Mouse (Mus musculus) hematopoietic stem cell, adult 5-6 weeks (primary cell): ENCODE data around the gene Tom1. TPM values are rescaled to one million over a fixed set of nuclear protein-coding genes. Genes with fewer than 3 reads are reported as not detected.

Source experiments
- ATAC-seq, 2 experiments: fragments of 125-278 bp in 1 of 2; replicated peaks in 1 of 2; 2 replicates each; pipeline ENCODE4 v1.8.0; 2016 to 2017; ENCODE audit warnings: inconsistent platforms in 2 of 2, mild to moderate bottlenecking in 2 of 2, moderate number of reproducible peaks in 2 of 2, low read depth in 1 of 2, moderate TSS enrichment in 1 of 2; ENCODE audit not compliant: low FRiP score in 2 of 2, poor library complexity in 2 of 2, severe bottlenecking in 2 of 2, insufficient read depth in 1 of 2, low TSS enrichment in 1 of 2
- total RNA-seq: library from RNA; stranded (forward); fragments of 172-1452, 232-1000 nt; gene quantifications from 2 replicates; pipeline ENCODE4 v1.2.3, GENCODE M21; 2017

The Tom1 gene
- total RNA-seq, 1 experiment from 2014 or later: 23.8 TPM

DNA sequence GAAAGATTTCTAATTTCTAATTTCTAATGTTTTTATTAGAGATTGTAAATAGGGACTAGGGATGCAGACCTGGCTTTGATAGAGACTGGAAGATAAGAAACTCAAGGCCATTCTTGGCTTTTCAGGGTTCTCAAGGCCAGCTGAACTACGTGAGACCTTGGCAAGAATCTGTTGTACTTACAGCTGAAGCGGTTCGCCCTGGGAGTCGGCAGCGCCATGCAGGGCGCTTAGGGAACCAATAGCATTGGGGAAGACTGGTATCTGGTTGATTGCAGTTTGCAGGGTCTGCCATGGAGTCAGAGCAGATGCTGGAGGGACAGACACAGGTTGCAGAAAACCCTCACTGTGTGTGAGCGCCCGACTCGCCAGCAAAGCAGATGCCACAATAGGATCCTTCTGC lies 45.3 kb downstream of the Tom1 start:
- no peak for ATAC-seq

DNA sequence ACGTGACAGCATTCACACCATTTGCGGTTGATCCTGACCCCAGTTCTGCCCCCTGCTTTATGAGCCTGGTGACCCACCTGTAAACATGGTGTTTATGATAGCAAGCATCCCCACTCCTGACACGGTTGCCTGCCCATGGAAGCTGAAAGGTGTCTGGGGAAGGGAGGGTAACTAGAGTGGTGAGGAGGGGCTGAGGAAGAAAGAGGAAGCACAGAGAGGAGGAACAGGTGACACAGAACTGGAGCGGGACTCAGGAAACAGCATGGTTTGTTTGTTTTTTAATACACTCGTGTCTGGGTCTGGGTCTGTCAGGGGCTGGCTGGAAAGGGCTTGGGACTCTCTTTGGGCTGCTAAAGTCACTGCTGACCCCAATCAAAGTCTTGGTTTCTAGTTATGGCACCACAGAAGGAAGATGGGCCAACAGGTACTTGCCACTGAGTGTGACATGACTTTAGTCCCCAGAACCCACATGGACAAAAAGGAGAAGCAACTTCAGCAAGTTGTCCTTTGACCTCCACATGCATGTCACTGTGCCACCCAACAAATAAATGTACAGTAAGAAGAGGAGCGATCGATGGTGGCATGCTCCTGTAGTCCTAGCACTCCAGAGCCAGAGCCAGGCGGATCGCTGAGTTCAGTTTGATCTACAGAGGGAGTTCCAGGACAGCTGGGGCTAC lies 48.0 kb downstream of the Tom1 start:
- ATAC-seq: peak; percentile 57 to 76

DNA sequence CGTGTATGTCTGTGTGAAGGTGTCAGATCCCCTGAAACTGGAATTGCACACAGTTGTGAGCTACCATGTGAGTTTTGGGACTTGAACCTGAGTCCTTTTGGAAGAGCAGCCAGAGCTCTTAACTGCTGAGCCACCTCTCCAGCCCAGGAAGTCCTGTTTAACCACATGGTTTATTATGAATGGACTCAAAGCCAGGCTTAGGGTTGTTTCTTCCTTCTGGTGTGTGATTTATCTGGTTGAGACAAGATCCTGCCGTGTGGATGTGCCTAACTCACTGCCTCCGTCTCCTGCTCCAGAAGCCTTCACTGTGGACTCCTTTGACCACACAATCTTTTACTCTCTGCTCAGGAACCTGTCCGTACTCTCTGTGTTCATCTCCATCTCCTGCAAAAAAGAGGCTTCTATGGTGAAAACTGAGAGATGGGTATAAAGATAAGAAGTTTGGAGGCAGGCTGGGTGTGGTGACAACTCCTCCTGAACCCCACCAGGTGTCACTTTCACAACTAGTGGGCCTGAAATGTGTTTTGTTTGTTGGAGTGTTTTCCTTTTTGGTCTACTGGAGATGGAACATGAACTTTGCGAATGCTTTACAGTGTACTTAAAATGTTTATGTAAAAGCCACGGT lies 48.8 kb downstream of the Tom1 start:
- no peak for ATAC-seq

DNA sequence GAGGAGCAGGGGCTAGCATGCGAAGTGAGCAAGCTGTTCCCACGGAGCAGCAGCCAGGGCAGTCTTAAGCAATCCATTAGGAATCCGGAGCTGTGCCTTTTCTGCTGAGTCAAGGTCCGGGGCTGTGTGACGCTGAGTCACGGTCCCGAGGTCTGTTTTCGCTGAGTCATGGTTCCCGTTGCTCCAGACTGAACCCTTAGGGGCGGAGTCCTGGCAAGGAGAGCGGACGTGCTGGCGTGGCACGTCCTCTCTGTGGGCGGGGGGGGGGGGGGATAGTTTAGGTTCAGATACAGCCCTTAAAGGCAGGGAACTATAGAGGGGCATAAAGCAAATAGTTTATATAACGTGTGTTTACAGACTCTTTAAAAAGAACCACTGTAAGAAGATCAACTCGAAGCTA lies 50.3 kb downstream of the Tom1 start:
- ATAC-seq: peak; percentile 66 to 89

DNA sequence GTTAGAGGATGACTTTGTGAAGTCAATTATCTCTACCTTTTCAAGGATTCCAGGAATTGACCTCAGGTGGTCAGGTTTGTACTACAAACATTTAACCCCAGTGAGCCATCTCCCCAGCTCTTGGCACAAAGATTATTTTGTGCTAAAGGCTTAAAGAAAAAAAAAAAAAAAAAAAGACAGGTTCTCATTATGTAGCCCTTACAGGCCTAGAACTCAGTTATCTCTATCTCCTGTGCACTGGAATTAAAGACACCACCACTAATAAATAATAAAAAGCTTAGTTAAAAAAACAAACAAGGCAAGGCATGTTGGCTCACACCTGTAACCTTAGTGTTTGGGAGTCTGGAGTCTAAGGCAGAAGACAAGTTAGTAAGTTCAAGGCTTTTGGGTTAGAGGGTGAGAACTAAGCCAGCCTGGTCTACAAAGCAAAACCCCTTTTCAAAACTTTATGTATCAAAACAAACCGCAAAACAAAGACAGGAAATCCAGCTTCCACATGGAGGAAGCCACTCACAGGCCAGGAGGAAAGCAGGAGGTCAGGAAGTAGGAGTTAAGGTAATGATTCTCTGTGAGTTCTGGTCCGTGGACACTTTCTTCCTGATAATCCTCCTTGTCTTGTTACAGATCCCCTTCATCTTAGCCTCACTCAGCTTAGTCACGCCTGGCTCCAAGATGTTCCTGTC lies 51.0 kb downstream of the Tom1 start:
- ATAC-seq: no peak

DNA sequence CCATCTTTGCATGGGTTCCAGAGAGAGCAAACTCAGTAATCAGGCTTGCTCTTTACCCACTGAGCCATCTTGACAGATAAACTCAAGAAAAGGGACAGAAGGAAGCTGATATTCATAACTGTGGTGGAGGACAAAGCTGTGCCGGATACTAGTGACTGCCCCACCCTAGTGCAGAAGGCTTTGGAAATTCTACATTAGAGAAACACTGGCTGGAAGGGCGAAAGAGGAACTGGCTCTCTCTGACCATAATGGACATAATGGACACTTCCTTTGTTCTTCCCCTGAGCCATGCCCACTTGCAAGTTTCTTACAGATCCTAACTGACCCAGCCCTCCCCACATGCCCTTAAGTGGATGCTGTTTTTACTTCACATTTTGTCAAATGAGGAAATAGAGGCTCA lies 52.5 kb downstream of the Tom1 start:
- no peak; a peak in 1 of 4 replicates for ATAC-seq

DNA sequence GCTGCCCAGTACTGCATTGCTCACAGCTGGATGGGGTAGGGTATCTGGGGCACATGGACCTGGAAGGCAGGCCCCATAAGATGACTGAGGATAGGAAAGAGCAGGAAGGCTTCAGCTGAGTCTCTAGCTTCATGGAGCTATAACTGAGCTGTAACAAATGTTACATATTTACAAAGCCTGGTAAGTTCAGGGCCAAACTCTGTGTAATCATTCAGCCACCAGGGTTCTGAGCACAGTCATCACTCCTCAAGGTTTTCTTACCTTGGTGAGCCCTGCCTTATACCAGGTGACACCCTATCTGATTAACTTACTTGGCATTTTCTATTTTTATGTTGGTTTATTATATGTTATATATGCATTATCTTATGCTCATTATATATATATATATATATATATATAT lies 53.6 kb downstream of the Tom1 start:
- ATAC-seq: no peak

DNA sequence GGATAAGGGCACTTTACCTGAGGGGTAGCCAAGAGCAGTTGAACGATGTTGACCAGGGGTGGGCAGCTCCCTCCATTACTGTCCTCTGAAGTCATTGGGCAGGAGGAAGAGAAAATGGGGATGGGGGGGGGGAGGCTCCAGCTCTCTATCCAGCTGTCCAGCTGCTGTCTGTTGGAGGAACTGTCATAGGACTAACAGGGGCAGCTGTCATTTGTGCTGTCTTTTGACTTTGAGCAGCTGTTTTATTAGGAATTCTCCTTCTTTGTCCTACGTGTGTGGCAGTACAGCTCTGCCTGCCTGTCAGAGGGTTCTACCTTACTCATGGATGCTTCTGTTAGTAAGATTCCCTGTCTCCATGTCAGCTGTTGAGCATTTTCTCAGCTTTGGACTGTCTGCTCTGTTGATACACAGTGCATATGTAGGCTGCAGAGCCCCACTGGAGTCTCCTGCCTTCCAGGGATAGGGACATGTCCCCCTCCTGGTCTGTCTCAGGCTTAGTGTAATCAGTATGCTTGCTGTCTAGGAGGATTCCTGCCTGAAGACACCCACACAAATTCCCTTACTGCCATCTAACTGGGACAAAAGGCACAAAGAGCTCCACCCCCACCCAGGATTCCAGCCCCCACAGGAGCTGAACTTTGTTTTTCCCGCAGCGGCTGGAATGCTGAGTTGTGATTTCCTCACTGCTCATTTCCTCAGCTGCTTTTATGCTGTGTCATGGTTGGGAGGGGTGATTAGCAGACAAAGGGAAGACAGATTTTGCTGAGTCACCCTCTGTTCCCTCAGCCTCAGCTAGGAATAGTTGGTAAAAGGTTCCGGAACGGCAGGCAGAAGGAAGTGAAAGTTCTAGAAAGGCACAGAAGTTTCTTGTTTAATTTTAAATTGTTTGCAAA lies 55.7 kb downstream of the Tom1 start:
- ATAC-seq: peak; percentile 52 to 57; a peak in 3 of 4 replicates

DNA sequence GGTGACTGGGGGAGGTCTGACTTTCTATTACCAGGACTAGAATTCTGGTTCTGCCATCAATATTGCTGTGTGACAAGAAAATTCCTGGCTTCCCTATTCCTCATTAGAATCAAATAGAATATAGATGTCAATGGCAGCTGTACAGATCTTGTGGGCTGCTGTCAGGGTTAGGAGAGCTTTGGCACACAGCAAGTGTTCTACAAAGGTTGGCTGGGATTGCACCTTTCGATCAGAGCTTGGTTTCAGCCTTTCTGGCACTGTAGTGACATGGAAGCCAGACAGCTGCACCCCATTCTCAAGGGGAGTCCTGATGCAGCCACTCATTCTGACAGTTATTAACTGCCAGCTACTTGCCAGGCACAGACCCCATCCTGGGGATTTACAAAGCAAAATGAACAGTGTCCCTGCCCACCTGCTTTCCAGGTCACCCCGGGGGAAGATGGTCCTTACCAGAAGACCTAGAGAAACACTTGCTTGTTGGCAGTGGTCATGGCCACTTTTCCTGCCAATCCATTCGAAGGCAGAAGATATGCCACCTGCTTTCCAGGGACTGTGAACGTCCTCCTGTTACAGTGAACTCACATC lies 57.4 kb downstream of the Tom1 start:
- ATAC-seq: no peak

DNA sequence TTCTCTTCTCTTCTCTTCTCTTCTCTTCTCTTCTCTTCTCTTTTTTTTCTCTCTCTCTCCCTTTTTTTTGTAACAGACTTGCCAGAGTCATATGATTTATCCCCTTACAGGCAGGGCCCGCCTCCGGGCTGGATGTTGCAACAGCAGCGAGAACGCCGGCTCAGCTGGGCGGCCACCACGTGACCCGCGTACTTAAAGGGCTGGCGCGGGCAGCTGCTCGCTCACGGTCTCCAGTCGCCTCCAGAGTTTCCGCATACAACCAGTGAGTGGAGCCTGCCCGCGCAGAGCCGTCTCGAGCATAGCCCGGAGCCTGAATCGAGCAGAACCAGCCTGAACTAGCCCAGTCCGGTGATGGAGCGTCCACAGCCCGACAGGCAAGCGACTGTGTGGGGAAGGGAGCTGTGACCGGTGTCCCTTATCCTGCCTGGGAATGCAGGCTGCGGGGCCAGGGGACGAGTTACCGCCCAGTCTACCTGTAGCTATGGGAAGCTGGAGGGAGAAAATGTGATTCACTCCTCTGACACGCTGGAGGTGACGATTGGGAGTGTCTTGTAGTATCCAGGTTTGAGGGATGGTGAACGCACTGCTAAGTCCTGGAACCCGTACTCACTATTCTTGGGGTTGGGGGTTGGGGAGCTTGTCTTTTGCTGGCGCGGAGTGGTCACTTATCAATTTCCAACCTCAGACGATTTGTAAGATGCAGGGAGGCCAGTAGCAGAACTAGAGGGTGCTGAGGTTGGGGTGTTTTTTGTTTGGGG lies 60.1 kb downstream of the Tom1 start, which contains the start of gene Hmox1:
TSS of gene Hmox1 (plus strand) at position 223 of the 758 bp plus-strand sequence.
- peak; percentile 93 for ATAC-seq

DNA sequence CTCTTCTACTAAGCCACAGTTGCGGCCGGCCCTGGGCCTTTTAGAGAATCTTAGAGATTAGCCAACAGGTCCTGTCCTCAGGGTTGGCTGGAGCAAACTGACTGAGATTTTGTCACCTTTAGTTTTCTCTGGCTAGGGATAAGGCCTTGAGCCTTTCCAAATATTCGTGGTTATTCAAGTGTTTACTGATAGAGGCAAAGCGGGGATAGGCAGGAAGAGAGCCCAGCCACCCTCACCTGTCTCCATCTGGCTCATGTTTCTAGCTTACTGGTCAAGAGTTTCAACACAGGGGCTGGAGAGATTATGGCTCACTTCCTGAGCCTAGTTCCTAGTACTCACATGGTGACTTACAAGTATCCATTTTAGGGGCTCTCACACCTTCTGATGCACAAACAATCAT lies 69.5 kb downstream of the Tom1 start:
- ATAC-seq: no peak

DNA sequence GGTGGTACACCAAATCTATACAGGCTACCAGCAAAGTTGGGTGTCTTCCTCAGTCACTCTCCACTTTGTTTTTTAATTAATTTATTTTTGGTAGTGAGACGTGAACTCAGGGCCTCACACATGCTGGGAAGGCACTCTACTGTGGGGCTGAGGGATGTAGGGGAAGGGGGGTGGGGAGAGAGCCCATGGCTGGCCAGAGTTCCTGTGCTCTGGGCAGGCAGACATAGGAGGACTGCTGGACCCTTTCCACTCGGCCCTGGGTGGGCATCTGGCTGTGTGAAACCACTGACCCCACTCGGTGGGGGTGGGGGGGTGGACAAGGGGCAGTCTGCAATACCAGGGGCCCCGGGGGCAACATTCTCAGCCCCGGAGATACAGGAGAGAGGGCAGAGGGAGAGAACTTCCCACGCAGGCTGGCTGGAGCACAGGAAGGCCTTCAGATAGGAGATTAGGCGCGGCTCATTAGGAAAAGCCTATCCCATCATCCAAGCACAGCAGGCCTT lies 69.9 kb downstream of the Tom1 start:
- ATAC-seq: no peak

DNA sequence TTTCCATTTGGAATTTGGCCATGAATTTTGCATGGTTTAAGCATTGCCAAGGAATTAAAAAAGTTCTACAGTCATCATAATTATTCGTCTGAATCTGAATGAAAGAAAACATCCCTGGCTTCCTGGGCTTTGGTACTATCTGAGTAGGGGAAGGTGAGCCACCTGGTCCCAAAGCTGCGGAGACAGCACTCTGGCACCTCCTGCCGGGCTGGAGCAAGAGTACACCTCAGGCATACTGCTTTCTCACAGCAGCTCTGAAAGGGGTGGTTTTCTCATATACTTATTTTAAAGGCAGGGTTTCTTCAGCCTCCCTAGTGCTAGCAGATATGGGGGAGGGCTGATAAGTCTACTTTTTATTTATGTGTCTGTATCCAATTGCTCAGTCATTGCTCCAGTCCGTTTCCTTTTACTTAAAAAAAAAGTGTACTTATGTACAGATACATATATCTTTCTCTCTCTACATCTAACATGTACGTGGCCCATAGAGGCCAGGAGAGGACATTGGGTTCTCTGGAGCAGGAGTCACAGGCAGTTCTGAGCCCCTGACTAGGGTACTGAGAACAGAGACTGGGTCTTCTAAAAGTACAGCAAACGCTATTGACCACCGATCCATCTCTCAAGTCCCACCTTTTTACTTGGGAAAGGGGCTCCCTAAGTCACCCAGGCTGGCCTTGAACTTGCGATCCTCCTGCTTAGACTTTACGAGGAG lies 75.2 kb downstream of the Tom1 start:
- ATAC-seq: peak; percentile 87 to 94

DNA sequence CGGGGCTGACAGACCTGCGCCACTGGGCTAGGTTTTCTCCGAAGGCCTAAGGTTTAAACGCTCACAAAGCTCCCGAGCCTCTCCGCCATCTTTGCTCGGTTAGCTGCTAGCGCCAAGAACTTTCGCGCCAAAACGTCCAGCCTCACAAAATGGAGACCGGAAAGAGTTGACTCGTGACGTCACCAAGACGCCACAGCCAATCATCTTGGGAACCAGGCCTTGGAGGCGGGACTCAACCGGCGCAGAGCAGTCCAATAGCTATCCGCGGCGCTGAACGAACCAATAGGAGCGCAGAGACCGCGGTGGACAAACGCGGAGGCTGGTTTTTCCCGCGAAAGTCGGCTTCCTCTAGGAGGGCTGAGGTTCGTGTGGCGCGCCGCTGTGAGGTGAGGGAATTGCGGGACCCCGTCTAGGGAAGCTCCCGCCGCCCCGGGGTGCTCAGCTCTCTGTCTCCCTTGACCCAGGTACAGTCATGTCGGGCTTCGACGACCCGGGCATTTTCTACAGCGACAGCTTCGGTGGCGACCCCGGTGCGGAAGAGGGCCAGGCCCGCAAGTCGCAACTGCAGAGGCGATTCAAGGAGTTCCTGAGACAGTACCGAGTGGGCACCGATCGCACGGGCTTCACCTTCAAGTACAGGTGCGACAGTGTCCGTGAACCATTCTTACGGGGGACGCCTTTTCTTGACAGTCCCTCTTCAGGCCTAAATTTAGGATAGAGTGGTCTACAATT lies 75.9 kb downstream of the Tom1 start, which contains the start of gene Mcm5:
TSS of gene Mcm5 (plus strand) at position 334 of the 732 bp plus-strand sequence.
- ATAC-seq: peak; percentile 92 to 96

DNA sequence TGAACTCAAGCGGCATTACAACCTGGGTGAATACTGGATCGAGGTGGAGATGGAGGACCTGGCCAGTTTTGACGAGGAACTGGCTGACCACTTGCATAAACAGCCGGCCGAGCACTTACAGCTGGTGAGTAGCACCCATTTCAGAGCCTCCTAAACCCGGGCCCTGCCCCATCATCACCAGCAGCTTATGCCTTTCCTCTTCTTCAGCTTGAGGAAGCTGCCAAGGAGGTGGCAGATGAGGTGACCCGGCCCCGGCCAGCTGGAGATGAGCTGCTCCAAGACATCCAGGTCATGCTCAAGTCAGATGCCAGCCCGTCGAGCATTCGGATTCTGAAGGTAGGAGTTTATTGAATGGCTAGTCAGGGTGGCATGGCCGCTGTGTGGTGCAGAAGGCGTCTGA lies 76.6 kb downstream of the Tom1 start:
- no peak for ATAC-seq
